Mouse (Mus musculus) Patski (cell line): Measurements from ENCODE around the gene Selp. TPM values are rescaled to one million over a fixed set of nuclear protein-coding genes. Genes with fewer than 3 reads are reported as not detected.

Source experiments
- ATAC-seq: fragments of 100-300 bp; one replicate; pipeline ENCODE4 v1.8.0; 2021
- CTCF ChIA-PET: fragments of 350-600 bp; sonication (Branson Sonifier 250); formaldehyde crosslinking; loops from one replicate; lab custom pipeline; 2022; ENCODE audit warnings: inconsistent platforms; lab: Charles Lee
- POLR2A ChIA-PET: fragments of 350-600 bp; sonication (Branson Sonifier 250); formaldehyde crosslinking; loops from one replicate; lab custom pipeline; 2022; ENCODE audit warnings: antibody characterized with exemption, inconsistent platforms; lab: Charles Lee
- DNase-seq: peaks from one replicate; pipeline ENCODE4 v3.0.0-alpha.2; 2011; ENCODE audit warnings: low read depth, low spot score
- H3K27me3 ChIP-seq: fragments of 371-371 bp; one replicate; pipeline ENCODE4 v1.5.1; 2021
- CTCF ChIP-seq: fragments of 100-300 bp; IDR thresholded peaks from one replicate; pipeline ENCODE4 v1.5.1; 2021
- in situ Hi-C: fragments of 300-500 bp; cut with MboI; formaldehyde crosslinking; loops from 3 replicates; pipeline ENCODE4 v1.11.1; 2018; ENCODE audit warnings: low pct_unique_long_range_greater_than_20kb, mixed read lengths
- polyA plus RNA-seq: library from polyadenylated mRNA; unstranded; gene quantifications from one replicate; pipeline ENCODE4 v1.2.3, GENCODE M21; 2021

The Selp gene
- polyA plus RNA-seq, 1 experiment from 2014 or later = 0.05 TPM

- CTCF ChIA-PET = no interaction called here
- no peak for ATAC-seq
- peaks cover 82% of the 10 kb centered on the region for H3K27me3 ChIP-seq
- in situ Hi-C loops = no loop called here
- POLR2A ChIA-PET = no interaction called here
- DNase-seq = no peak
- TF ChIP-seq CTCF = no peak
Observed at GRCm38 (mm10) chr1:164078323-164078741, 36.7 kb upstream of the Selp start.

GRCm38 (mm10) chr1:164079091-164079490 lies 36.0 kb upstream of the Selp start:
- TF ChIP-seq CTCF = no peak
- CTCF ChIA-PET = no interaction called here
- H3K27me3 ChIP-seq = peaks cover 82% of the 10 kb centered on the region
- DNase-seq (no peak), ATAC-seq (no peak)
- in situ Hi-C loops = no loop called here
- POLR2A ChIA-PET = no interaction called here

GRCm38 (mm10) chr1:164083046-164083445 lies 32.0 kb upstream of the Selp start:
- in situ Hi-C loops = no loop called here
- CTCF ChIA-PET = no interaction called here
- peaks cover 67% of the 10 kb centered on the region for H3K27me3 ChIP-seq
- POLR2A ChIA-PET = no interaction called here
- DNase-seq (no peak), ATAC-seq (no peak)
- no peak for TF ChIP-seq CTCF

- in situ Hi-C loops = no loop called here
- POLR2A ChIA-PET = no interaction called here
- TF ChIP-seq CTCF = no peak
Observed at GRCm38 (mm10) chr1:164086797-164087196, 28.3 kb upstream of the Selp start.

GRCm38 (mm10) chr1:164087872-164088271 lies 27.2 kb upstream of the Selp start:
- ChIA-PET CTCF (interaction anchor here (1.0 kb wide), 1 partner anchor 14 kb away, joined by 3 read pairs; no protein-coding TSS in a partner anchor), POLR2A (no interaction called here)
- ATAC-seq (no peak), DNase-seq (no peak)
- in situ Hi-C loops = no loop called here
- TF ChIP-seq CTCF = no peak
- peaks cover 28% of the 10 kb centered on the region for H3K27me3 ChIP-seq

More at GRCm38 (mm10) chr1:164086797-164087196, 28.3 kb upstream of the Selp start:
- DNase-seq (no peak), ATAC-seq (no peak)
- H3K27me3 ChIP-seq = peaks cover 36% of the 10 kb centered on the region
- CTCF ChIA-PET = no interaction called here

GRCm38 (mm10) chr1:164096780-164097179 lies 18.3 kb upstream of the Selp start:
- in situ Hi-C loops = no loop called here
- DNase-seq (no peak), ATAC-seq (no peak)
- peaks cover 54% of the 10 kb centered on the region for H3K27me3 ChIP-seq
- CTCF ChIA-PET = no interaction called here
- TF ChIP-seq CTCF = no peak
- POLR2A ChIA-PET = interaction anchor here (0.5 kb wide), 1 partner anchor 12 kb away, joined by 3 read pairs; no protein-coding TSS in a partner anchor

- no peak for TF ChIP-seq CTCF
- DNase-seq (no peak), ATAC-seq (no peak)
- peaks cover 66% of the 10 kb centered on the region for H3K27me3 ChIP-seq
- CTCF ChIA-PET = no interaction called here
- POLR2A ChIA-PET = no interaction called here
- in situ Hi-C loops = no loop called here
Observed at GRCm38 (mm10) chr1:164097911-164098310, 17.2 kb upstream of the Selp start.

- CTCF ChIA-PET = interaction anchor here (1.2 kb wide), 1 partner anchor 18 kb away, joined by 3 read pairs; no protein-coding TSS in a partner anchor
- peaks cover 70% of the 10 kb centered on the region for H3K27me3 ChIP-seq
- DNase-seq (no peak), ATAC-seq (no peak)
- POLR2A ChIA-PET = no interaction called here
- in situ Hi-C loops = no loop called here
- TF ChIP-seq CTCF = no peak
Observed at GRCm38 (mm10) chr1:164098372-164098771, 16.7 kb upstream of the Selp start.

- no peak for TF ChIP-seq CTCF
- CTCF ChIA-PET = interaction anchor here (1.0 kb wide), 1 partner anchor 29 kb away, joined by 4 read pairs; no protein-coding TSS in a partner anchor
- H3K27me3 ChIP-seq = peaks cover 41% of the 10 kb centered on the region
- POLR2A ChIA-PET = no interaction called here
- in situ Hi-C loops = no loop called here
- DNase-seq = no peak
- no peak for ATAC-seq
Observed at GRCm38 (mm10) chr1:164109763-164110162, 5.3 kb upstream of the Selp start.

- no peak for ATAC-seq
- in situ Hi-C loops = no loop called here
- POLR2A ChIA-PET = no interaction called here
- no peak for DNase-seq
- H3K27me3 ChIP-seq = peaks cover 45% of the 10 kb centered on the region
- CTCF ChIA-PET = no interaction called here
- TF ChIP-seq CTCF = no peak
Observed at GRCm38 (mm10) chr1:164110591-164111329, 4.3 kb upstream of the Selp start.

GRCm38 (mm10) chr1:164114280-164114679 lies 784 bp upstream of the Selp start:
- ChIA-PET CTCF (interaction anchor here (1.0 kb wide), 1 partner anchor 24 kb away, joined by 4 read pairs; no protein-coding TSS in a partner anchor), POLR2A (no interaction called here)
- peaks cover 45% of the 10 kb centered on the region for H3K27me3 ChIP-seq
- no peak for ATAC-seq
- DNase-seq = no peak
- in situ Hi-C loops = no loop called here
- TF ChIP-seq CTCF = no peak
